Mouse (Mus musculus): ENCODE data around the gene Gm10134.

- TF ChIP-seq CTCF (IDR thresholded peaks at IDR 0.05; ENCODE audit: low read depth, low read length) = no peak
- TF ChIP-seq POLR2A (IDR thresholded peaks at IDR 0.05; ENCODE audit: extremely low read depth, insufficient read depth, low read length) = no peak
Observed at GRCm38 (mm10) chr2:28527436-28528353, 21.8 kb downstream of the Gm10134 start.
